Mouse (Mus musculus): Measurements from ENCODE around the gene Ap1g1.

- TF ChIP-seq CTCF (IDR thresholded peaks at IDR 0.05; ENCODE audit: low read depth, low read length), result no peak
- no peak for TF ChIP-seq POLR2A (IDR thresholded peaks at IDR 0.05; ENCODE audit: extremely low read depth, insufficient read depth, low read length)
Measured at GRCm38 (mm10) chr8:109747468-109748199, 30.7 kb upstream of the Ap1g1 start.

All from liver, adult 2 months (tissue).